Mouse (Mus musculus) thymus, adult 2 months (tissue): ENCODE results near the gene Alkbh3.

Experiments
- CTCF ChIP-seq: fragments of 200-500 bp; IDR thresholded peaks from 2 replicates; pipeline ENCODE4 v1.5.1; 2012; ENCODE audit warnings: mild to moderate bottlenecking, control low read depth, low read length, moderate library complexity, borderline replicate concordance; ENCODE audit not compliant: control insufficient read depth, poor library complexity, insufficient read depth; ENCODE audit errors: extremely low read depth
- POLR2A ChIP-seq: fragments of 200-500 bp; IDR thresholded peaks from 2 replicates; pipeline ENCODE4 v1.6.1; 2012; ENCODE audit warnings: mild to moderate bottlenecking, low read length, control low read depth, moderate library complexity; ENCODE audit not compliant: control insufficient read depth, poor library complexity, insufficient read depth; ENCODE audit errors: extremely low read depth

DNA sequence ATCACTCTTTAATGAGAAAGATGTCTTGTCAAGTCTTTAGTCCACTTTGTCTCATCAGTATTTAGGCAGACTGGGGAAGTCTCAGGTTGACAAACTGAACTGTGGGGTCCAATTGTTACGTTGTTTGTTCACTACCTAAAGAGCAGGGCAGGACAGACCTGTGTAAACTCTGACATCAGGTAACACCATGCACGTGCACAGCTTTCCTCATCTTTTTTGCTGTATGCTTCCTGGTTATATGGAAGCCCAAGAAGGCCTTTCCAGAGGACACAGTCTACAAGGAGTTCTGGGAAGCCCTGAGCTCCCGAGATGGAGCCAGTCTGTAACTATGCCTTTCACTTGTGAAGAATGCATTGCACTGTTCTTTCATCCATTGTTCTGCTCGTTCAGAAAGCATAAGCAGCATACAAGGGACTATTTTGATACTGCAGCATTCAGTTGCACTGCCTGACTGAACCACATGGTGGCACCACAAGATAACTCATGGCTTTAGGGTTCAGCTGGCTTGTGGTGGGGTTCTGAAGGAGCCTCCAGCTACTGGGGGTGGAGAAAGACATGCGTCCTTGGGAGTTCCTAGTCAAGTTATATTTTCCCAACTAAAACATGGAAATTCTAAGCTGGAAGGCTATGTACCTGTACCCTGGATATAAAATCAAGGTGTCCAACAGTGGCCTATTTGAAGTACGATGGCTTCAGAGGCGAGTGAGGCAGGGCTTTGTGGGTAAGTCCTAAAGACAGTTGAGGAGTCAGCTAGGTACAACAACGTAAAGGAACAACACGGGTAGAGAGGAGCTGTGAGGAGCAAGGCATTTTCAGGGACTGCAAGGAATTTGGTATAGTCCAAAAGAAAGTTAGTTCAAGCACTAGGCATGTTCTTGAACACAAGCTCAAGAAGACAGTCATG lies 25.1 kb upstream of the Alkbh3 start:
- TF ChIP-seq CTCF: no peak
- no peak for TF ChIP-seq POLR2A
